Mouse (Mus musculus): ENCODE data around the gene Napsa. TPM values are rescaled to one million over a fixed set of nuclear protein-coding genes. Genes with fewer than 3 reads are reported as not detected.
A peak's percentile ranks its signal among the peaks of the same experiment; 100 is the strongest.

Gene Napsa
- polyA plus RNA-seq, 1 experiment from 2014 or later = 0.42 TPM

DNA sequence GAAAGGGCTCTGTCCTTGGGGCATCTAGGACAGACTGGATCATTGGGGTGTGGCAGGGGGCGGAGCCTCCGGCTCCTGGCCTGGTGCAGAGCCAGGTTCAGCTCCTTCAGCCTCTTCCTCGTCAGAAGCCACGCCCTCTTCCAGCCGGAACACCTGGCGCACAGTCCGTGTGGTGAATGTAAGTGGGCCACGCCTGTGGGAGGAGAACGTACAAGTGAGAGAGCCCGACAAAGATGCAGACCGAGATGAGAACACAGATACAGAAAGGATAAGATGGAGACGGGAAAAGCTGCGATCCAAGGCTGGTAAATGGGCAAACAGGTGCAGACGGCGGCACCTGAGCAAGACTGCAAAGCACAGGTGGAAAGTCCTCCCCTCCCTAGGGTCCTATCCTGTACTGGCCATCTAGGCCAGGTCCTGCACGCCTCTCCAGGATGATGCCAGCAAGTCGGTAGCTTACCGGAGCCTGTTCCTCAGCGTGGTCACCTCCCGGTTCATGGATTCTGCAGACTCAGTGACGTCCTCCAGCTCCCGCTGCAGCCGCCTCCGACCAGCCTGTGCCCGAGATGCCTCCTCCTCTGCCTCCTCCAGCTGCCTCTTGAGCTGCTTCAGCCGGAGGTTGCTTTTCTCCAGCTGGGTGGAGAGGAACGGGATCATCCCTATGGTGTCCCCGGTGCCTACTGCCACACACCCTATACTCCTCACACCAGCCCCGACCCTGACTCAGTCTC lies 34.2 kb downstream of the Napsa start:
- Histone ChIP-seq H3K36me3 (no peaks in the 10 kb centered on the region), H3K4me3 (no peak overlapping the region), H3K9me3 (replicated peaks) (no peaks in the 10 kb centered on the region), H3K27ac (replicated peaks) (peak overlapping the region; percentile 2; the same call in 1 of the 2 replicates), H3K27me3 (ENCODE audit: low read depth, poor library complexity, severe bottlenecking) (peaks cover 82% of the 10 kb centered on the region), H3K4me1 (peaks cover 56% of the 10 kb centered on the region)
- WGBS = 9% methylated on average over 29 of the region's 29 CpGs
- DNase-seq (ENCODE audit: low spot score) = no peak

DNA sequence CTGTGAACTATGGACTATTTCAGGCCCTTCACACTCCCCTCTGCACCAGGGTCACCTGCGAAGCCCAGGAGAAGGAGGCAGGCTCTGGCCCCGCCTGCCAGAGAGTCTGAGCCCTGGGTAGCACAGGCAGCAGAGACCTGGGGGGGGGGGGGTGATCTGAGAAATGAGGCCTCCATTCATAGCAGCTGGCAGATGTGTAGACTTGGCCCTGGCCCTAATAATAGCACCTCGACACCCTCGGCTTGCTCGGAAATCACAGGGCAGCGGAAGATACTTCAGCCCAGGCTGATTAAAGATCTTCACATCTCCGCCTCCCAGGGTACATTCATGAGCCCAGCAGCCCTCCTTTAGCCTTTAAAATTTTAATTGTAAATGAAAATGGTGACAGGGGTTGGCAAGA lies 40.0 kb downstream of the Napsa start:
- no peak overlapping the region for H3K4me3 ChIP-seq
- no peaks in the 10 kb centered on the region; the same call in 1 of the 2 replicates for H3K9me3 ChIP-seq (replicated peaks)
- H3K36me3 ChIP-seq = no peaks in the 10 kb centered on the region
- H3K27me3 ChIP-seq (ENCODE audit: low read depth, poor library complexity, severe bottlenecking) = peaks cover 61% of the 10 kb centered on the region
- no peak for DNase-seq (ENCODE audit: low spot score)
- peaks cover 25% of the 10 kb centered on the region for H3K4me1 ChIP-seq
- 84% methylated on average over 7 of the region's 7 CpGs for WGBS
- H3K27ac ChIP-seq (replicated peaks) = no peak overlapping the region

DNA sequence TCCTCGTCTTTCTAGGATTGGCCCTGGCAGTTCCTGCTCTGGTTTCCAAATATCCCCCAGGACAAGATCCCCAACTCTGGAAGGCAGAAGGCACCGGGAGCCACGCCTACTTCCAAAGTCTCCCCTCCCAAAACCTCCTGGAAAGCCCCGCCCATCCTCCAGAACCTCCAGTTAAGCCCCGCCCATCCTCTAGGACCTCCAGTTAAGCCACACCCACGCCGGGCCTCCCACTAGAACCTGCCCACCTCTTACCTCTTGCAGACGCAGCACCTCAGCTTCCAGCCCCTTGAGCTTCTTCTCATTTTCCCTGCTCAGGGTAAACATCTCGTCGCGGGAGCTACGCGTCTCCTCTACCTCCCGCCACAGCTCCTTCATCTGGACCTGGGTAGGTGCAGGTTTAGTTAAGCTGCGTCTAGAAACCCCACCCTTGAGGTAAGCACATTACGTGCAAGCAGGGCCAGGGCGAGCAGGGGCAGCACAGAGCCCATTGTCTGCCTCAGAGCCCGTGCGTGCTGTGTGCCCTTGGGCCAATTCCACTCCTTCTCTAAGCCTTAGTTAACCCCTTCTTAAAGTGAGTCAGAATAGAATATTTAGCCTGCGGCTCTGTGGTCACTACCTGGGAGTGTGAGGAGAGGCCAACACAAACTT lies 42.0 kb downstream of the Napsa start:
- 8% methylated on average over 20 of the region's 20 CpGs for WGBS
- no peak for DNase-seq (ENCODE audit: low spot score)
- no peaks in the 10 kb centered on the region; the same call in none of the 2 replicates for H3K9me3 ChIP-seq (replicated peaks)
- H3K27me3 ChIP-seq (ENCODE audit: low read depth, poor library complexity, severe bottlenecking) = peaks cover 42% of the 10 kb centered on the region
- H3K4me1 ChIP-seq = peaks cover 25% of the 10 kb centered on the region
- H3K36me3 ChIP-seq = no peaks in the 10 kb centered on the region
- H3K4me3 ChIP-seq = peak overlapping the region; percentile 20; the same call in 1 of the 2 replicates
- no peak overlapping the region for H3K27ac ChIP-seq (replicated peaks)

DNA sequence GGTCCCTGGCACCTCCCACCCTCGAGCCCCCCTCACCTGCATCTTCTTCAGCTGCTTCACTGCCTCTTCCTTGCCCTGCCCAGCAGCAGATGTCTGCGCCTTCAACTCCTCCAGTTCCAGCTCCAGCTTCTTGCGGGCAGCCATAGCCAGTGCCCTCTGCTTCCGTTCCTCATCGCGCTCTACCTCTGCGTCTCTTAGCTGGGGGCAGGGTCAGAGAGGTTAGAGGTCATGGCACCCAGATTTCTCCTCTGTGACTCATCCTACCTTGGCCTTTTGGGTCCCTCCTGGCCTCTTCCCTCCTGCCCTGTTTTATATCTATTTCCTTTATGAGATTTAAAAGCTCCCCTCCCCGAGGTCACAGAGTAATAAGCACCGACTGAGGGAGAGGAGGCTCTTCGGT lies 43.1 kb downstream of the Napsa start:
- H3K27ac ChIP-seq (replicated peaks) = no peak overlapping the region
- peaks cover 5% of the 10 kb centered on the region for H3K9me3 ChIP-seq (replicated peaks)
- H3K4me3 ChIP-seq = peak overlapping the region; percentile 14; the same call in 1 of the 2 replicates
- DNase-seq (ENCODE audit: low spot score) = no peak
- 16% methylated on average over 10 of the region's 10 CpGs for WGBS
- H3K4me1 ChIP-seq = peaks cover 25% of the 10 kb centered on the region
- peaks cover 37% of the 10 kb centered on the region for H3K27me3 ChIP-seq (ENCODE audit: low read depth, poor library complexity, severe bottlenecking)
- no peaks in the 10 kb centered on the region for H3K36me3 ChIP-seq

DNA sequence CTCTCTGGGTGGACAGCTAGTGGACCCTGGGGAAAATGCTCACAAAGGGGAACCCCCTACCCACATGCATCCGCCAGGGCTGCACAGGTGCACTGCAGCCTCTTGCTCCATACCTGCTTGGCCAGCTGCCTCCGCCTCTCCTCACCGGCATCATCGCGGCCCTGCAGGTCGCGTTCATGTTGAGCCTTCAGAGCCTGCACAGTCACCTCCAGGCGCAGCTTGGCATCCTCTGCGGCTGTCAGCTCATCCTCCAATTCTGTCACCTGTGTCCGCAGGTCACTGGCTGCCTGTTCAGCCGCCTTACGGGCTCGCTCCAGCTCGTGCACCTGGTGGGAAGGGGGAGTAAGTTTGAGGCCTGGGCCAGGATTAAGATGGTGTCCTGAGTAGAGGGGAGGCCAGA lies 43.8 kb downstream of the Napsa start:
- Histone ChIP-seq H3K27ac (replicated peaks) (no peak overlapping the region), H3K4me1 (peaks cover 25% of the 10 kb centered on the region), H3K4me3 (no peak overlapping the region), H3K36me3 (no peaks in the 10 kb centered on the region), H3K27me3 (ENCODE audit: low read depth, poor library complexity, severe bottlenecking) (peaks cover 37% of the 10 kb centered on the region), H3K9me3 (replicated peaks) (peaks cover 5% of the 10 kb centered on the region)
- no peak for DNase-seq (ENCODE audit: low spot score)
- 84% methylated on average over 14 of the region's 14 CpGs for WGBS

DNA sequence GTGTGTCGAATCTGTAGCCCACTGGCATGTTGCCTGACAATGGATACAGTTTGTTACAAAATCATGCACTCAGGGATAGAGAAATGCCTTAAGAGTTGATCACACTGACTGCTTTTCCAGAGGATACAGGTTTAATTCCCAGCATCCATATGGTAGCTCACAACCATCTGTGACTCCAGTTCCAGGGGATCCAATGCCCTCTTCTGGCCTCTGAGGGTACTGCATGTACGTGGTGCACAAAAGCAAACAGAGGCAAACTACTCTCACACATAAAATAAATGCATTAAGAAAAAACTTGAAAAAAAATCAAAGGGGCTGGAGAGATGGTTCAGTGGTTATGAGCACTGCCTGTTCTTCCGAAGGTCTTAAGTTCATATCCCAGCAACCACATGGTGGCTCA lies 44.9 kb downstream of the Napsa start:
- peaks cover 5% of the 10 kb centered on the region for H3K9me3 ChIP-seq (replicated peaks)
- DNase-seq (ENCODE audit: low spot score) = no peak
- WGBS = 73% methylated on average over 3 of the region's 3 CpGs
- H3K4me1 ChIP-seq = peaks cover 25% of the 10 kb centered on the region
- peaks cover 37% of the 10 kb centered on the region for H3K27me3 ChIP-seq (ENCODE audit: low read depth, poor library complexity, severe bottlenecking)
- H3K36me3 ChIP-seq = no peaks in the 10 kb centered on the region
- H3K4me3 ChIP-seq = no peak overlapping the region
- no peak overlapping the region for H3K27ac ChIP-seq (replicated peaks)

DNA sequence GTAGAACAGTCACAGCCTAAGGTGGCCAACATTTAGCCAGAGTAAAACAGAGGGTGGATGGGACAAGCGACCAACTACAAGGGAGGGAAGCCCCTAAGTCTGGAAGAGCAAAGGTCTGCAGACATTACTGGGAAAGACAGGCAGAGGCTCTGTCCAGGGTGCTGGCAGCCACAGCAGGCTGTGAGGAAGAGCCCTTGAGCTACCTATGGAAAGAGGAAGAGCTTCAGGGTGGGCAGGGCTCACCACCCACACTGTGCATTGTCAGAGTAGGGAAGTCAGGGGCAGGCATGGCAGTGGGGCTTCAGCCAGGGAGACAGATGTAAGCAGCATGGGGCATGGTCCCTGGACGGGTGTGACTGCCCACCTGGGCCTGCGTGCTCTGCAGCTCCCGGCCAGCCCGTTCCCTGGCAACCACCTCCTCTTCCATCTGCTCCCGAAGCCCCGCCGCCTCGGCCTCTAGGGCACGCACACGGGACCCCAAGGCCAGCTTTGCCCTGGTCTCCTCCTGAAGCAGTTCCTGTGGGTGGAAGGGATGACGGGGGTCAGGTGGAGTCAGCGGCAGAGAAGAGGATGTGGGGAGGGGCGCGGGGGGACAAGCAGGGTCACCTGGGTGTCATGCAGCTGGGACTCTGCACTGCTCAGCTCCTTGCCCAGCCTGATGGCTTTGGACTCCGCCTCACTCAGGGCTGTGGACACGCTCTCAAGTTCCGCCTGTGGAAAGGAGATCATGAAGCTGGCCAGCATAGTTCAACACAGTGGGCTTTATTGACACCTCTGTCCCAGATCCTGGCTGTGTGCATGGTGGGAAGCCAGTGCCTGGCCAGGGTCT lies 51.7 kb downstream of the Napsa start:
- Histone ChIP-seq H3K4me3 (no peak overlapping the region), H3K27ac (replicated peaks) (no peak overlapping the region), H3K36me3 (no peaks in the 10 kb centered on the region), H3K4me1 (peaks cover 6% of the 10 kb centered on the region), H3K9me3 (replicated peaks) (0 out of 2 replicates have a peak, but pooled peaks cover 5% of the 10 kb centered on the region), H3K27me3 (ENCODE audit: low read depth, poor library complexity, severe bottlenecking) (peaks cover 4% of the 10 kb centered on the region; the same call in 1 of the 2 replicates)
- 52% methylated on average over 18 of the region's 18 CpGs for WGBS
- no peak for DNase-seq (ENCODE audit: low spot score)

DNA sequence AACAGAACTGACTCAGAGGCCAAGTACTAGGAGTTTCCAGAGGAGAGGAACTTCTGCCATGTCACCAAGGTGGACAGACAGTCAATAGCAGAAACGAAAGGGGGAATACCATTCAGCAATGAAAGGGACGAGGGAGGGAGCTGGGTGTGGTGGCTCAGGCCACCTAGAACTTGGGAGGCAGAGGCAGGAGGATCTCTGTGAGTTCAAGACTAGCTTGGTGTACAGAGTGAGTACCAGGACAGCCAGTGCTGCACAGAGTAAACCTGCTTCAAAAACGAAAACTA lies 52.3 kb downstream of the Napsa start:
- 0 out of 2 replicates have a peak, but pooled peaks cover 3% of the 10 kb centered on the region for H3K9me3 ChIP-seq (replicated peaks)
- peaks cover 6% of the 10 kb centered on the region for H3K4me1 ChIP-seq
- H3K27ac ChIP-seq (replicated peaks) = no peak overlapping the region
- no peak overlapping the region for H3K4me3 ChIP-seq
- peaks cover 4% of the 10 kb centered on the region; the same call in 1 of the 2 replicates for H3K27me3 ChIP-seq (ENCODE audit: low read depth, poor library complexity, severe bottlenecking)
- H3K36me3 ChIP-seq = no peaks in the 10 kb centered on the region
- 78% methylated on average over 3 of the region's 3 CpGs for WGBS
- DNase-seq (ENCODE audit: low spot score) = no peak

DNA sequence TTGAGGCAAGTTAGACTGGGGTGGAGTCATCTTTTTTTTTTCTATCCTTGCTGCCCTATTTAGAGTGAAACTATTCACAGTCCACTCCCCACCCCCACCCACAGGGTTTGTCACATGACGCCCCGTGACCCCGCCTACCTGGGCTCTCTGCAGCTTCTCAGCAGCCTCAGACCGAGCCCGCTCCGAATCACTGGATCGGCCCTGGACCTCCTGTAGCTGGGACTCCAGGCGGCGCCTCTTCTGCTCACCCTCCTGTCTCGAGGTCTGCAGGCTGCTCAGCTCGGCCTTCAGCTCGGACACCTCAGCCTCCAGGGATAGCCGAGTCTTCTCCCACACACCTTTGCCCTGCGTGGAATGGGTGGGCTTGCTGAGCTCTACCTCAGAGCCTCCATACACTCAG lies 52.6 kb downstream of the Napsa start:
- peaks cover 6% of the 10 kb centered on the region for H3K4me1 ChIP-seq
- no peak for DNase-seq (ENCODE audit: low spot score)
- H3K4me3 ChIP-seq = no peak overlapping the region
- H3K9me3 ChIP-seq (replicated peaks) = no peaks in the 10 kb centered on the region
- peaks cover 4% of the 10 kb centered on the region; the same call in 1 of the 2 replicates for H3K27me3 ChIP-seq (ENCODE audit: low read depth, poor library complexity, severe bottlenecking)
- WGBS = 68% methylated on average over 14 of the region's 14 CpGs
- H3K36me3 ChIP-seq = no peaks in the 10 kb centered on the region
- H3K27ac ChIP-seq (replicated peaks) = no peak overlapping the region

DNA sequence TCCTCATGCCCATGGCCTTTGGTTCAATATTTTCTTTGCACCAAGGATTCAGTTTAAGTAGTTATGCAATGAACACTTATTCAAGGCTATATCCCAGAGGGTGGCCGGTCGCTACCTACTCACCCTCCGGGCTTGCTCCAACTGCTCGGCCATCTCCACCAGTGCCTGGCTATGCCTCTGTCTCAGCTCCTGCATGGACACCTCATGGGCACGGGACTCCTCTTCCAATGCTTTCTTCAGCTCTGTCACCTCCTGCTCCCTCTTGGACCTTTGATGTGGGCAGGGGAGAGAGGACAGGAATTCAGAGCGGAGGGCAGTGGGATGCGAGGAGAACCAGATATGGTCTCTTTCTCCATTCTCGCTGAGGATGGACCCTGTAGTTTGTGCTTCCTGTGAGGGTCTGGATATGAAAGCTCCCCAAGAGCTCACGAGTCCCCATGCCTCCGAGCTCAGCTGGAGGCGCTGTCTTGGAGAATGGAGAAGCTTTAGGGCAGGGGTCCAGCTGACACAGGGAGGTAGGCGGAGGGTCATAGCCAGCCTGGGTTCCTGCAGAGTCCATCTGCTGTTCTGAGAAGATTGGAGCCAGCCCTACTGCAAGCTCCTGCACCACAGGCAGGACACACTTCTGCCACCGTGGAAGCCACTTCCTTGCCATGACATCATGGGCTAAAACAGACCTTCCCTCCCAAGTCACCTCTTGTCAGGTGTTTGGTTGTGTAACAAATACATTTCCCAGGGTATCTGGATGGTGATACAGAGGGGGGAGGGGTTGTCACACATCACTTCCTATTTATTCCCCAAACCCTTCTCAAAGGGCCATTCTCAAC lies 53.3 kb downstream of the Napsa start:
- WGBS = 87% methylated on average over 13 of the region's 13 CpGs

DNA sequence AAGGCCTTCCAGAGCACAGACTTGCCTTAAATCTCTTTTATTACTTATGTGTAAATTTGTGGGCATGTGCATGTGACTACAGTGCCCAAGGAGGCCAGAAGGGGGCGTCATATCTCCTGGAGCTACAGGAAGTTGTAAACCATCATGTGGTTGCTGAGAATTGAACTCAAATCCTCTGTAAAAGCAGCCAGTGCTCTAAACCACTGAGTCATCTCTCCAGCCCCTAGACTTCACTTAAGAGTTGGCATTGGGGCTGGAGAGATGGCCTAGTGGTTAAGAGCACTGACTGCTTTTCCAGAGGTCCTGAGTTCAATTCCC lies 53.8 kb downstream of the Napsa start:
- H3K27ac ChIP-seq (replicated peaks) = no peak overlapping the region
- H3K4me3 ChIP-seq = no peak overlapping the region
- no peaks in the 10 kb centered on the region for H3K9me3 ChIP-seq (replicated peaks)
- peaks cover 8% of the 10 kb centered on the region; the same call in 1 of the 2 replicates for H3K27me3 ChIP-seq (ENCODE audit: low read depth, poor library complexity, severe bottlenecking)
- no peaks in the 10 kb centered on the region for H3K36me3 ChIP-seq
- H3K4me1 ChIP-seq = peaks cover 6% of the 10 kb centered on the region
- WGBS = 88% methylated on average over 1 of the region's 1 CpGs
- no peak for DNase-seq (ENCODE audit: low spot score)

More for the DNA sequence above, 53.3 kb downstream of the Napsa start:
- H3K27ac ChIP-seq (replicated peaks) = no peak overlapping the region
- H3K36me3 ChIP-seq = no peaks in the 10 kb centered on the region
- H3K27me3 ChIP-seq (ENCODE audit: low read depth, poor library complexity, severe bottlenecking) = peaks cover 5% of the 10 kb centered on the region; the same call in 1 of the 2 replicates
- peaks cover 6% of the 10 kb centered on the region for H3K4me1 ChIP-seq
- DNase-seq (ENCODE audit: low spot score) = no peak
- no peaks in the 10 kb centered on the region for H3K9me3 ChIP-seq (replicated peaks)
- no peak overlapping the region for H3K4me3 ChIP-seq

DNA sequence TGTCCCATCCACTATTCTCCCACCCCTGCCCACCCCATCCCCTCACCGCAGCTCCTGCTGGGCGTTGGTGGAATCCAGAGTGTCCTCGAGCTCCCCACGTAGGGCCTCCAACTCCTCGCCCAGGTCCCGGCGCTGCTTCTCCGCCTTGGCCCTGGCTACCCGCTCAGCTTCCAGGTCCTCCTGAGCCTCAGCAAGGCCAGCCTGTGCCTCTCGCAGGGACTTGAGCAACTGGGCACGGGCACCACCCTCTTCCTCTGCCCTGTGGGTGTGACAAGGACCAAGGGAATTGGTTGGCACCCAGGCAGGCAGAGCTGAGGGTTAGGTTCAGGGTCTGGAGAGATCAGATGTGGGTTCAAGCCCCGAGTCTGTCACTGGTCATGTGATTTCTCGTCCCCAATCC lies 54.8 kb downstream of the Napsa start:
- no peak for DNase-seq (ENCODE audit: low spot score)
- no peak overlapping the region for H3K4me3 ChIP-seq

More for the DNA sequence above, 54.8 kb downstream of the Napsa start:
- Histone ChIP-seq H3K27ac (replicated peaks) (no peak overlapping the region), H3K9me3 (replicated peaks) (no peaks in the 10 kb centered on the region), H3K36me3 (no peaks in the 10 kb centered on the region), H3K27me3 (ENCODE audit: low read depth, poor library complexity, severe bottlenecking) (peaks cover 9% of the 10 kb centered on the region), H3K4me1 (peaks cover 6% of the 10 kb centered on the region)
- WGBS = 88% methylated on average over 13 of the region's 13 CpGs

Data from midbrain, embryonic 10.5 days (tissue).